Mouse (Mus musculus) cerebellum, adult 2 months (tissue): ENCODE results near the gene Paox. TPM values are rescaled to one million over a fixed set of nuclear protein-coding genes. Genes with fewer than 3 reads are reported as not detected.

Experiments
- DNase-seq, 2 experiments: peaks; one replicate each; pipeline ENCODE4 v3.0.0; 2021
- H3K27ac ChIP-seq: fragments of 200-500 bp; 2 replicates; pipeline ENCODE4 v1.5.1; 2012; ENCODE audit warnings: low read length, control low read depth, inconsistent platforms; ENCODE audit not compliant: insufficient read depth
- H3K27me3 ChIP-seq: fragments of 200-500 bp; 2 replicates; pipeline ENCODE4 v1.6.1; 2012; ENCODE audit warnings: inconsistent platforms, mild to moderate bottlenecking, low read length, moderate library complexity; ENCODE audit not compliant: control insufficient read depth, insufficient read depth
- H3K4me1 ChIP-seq: fragments of 200-500 bp; 2 replicates; pipeline ENCODE4 v1.6.1; 2011; ENCODE audit warnings: low read length; ENCODE audit not compliant: control insufficient read depth, insufficient read depth
- H3K4me3 ChIP-seq: fragments of 200-500 bp; replicated peaks from 2 replicates; pipeline ENCODE3; 2011; ENCODE audit warnings: mild to moderate bottlenecking, low read depth, low read length, control low read depth; ENCODE audit not compliant: insufficient read depth
- CTCF ChIP-seq: fragments of 200-500 bp; IDR thresholded peaks from 2 replicates; pipeline ENCODE4 v1.5.1; 2011; ENCODE audit warnings: low read depth, mild to moderate bottlenecking, control low read depth, low read length, moderate library complexity, borderline replicate concordance; ENCODE audit not compliant: insufficient read depth
- POLR2A ChIP-seq: fragments of 200-500 bp; IDR thresholded peaks from 2 replicates; pipeline ENCODE4 v1.6.1; 2011; ENCODE audit warnings: low read length, control low read depth, borderline replicate concordance; ENCODE audit not compliant: insufficient read depth
- WGBS: fragments of 180-500 bp; shearing (Covaris S2); methylation state at CpG from one replicate; pipeline ENCODE4 v1.1.7; 2018; 5-methylcytosine and 5-hydroxymethylcytosine counted together
- polyA plus RNA-seq: library from polyadenylated mRNA; depleted of rRNA; stranded (reverse); fragments of >200 nt; gene quantifications from 2 replicates; pipeline ENCODE4 v1.2.3, GENCODE M21; 2012

Gene Paox
- polyA plus RNA-seq, 1 experiment: 5.0 TPM

DNA sequence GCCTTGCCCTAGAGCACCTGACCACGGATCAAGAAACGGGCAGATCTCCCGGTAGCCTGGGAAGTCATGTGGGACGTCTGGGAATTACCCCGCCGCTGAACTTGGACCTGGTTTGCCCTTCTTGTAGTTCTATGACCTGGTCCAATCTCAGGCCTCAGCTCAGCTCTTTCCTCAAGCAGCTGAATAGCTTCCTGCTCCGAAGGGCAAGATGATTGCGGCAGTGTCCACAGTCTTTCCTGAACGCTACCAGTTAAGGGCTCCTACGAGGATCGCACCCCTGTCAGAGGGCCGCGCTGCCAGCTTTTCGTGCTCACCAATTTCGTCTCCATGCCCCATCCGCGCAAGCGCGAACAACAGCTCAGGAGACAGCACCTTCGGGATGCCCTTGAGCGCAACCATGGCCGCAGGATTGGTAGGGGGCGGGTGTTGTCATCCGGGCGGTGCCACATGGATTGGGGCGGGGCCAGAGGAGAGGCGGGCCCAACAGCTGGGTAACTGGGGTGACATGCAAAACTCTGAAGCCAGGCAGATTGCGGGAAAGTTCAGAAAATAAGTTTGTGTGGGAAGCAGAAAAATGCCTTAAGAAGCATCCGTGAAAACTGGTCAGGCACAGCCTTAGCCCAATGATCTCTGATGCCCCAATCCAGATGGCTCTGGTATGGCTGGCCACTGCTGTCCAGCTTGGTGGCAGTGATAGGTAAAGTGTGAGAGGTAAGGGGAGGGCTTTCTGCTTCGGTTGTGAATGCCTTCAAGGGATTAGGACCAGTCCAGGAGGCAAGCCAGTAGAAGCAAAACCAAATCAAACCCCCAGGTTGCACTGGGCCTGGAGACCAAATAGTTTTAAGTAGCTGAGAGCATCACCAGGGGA lies 13.4 kb upstream of the Paox start, which contains the start of gene Fuom:
TSS of gene Fuom (minus strand) at position 449 of the 868 bp plus-strand sequence.
- under 1% methylated on average over 30 of the region's 30 CpGs for WGBS
- Histone ChIP-seq H3K27ac (peak within 1 kb of the TSS; percentile 89), H3K27me3 (no peaks in the 10 kb centered on the region), H3K4me1 (peaks cover 3% of the 10 kb centered on the region; the same call in 1 of the 2 replicates), H3K4me3 (peak within 1 kb of the TSS; percentile 92)
- TF ChIP-seq CTCF (no peak), POLR2A (peak; percentile 66)
- DNase-seq: peak; percentile 89

DNA sequence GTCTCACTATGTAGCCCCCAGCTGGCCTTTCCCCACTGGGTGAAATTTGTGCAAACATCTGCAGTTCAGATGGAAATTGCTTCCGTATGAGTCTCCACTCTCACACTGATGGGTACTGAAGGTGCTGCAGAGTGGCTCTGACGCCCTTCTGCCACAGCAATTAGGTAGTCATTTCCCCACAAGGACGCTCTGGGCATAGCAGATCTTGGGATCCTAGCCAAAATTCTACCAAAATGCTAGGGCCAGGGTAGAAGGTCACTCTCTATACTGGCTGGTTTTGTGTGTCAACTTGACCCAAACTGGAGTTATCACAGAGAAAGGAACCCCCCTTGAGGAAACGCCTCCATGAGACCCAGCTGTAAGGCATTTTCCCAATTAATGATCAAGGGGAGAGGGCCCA lies 11.6 kb upstream of the Paox start:
- Histone ChIP-seq H3K27ac (no peak overlapping the region), H3K4me3 (no peak overlapping the region), H3K4me1 (peaks cover 3% of the 10 kb centered on the region; the same call in 1 of the 2 replicates), H3K27me3 (no peaks in the 10 kb centered on the region)
- DNase-seq: no peak
- 79% methylated on average over 4 of the region's 4 CpGs for WGBS
- TF ChIP-seq POLR2A (no peak), CTCF (no peak)

DNA sequence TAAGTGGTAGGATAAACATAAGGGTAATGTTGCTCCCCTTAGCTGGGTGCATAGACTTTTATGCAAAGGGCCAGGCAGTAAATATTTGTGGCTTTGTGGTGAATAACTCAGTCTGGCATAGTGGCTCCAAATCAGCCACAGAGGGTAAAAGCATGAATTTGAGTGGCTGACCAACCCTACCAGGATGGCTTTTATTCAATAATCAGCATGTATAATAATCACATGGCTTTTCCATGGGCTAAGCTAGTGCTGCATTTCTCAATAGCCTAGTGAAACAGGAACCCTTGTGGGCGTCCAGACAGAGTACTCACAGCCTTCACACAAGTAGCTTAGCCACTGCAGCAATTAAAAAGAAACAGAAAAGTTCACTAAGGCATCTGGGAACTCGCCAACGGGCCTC lies 3.7 kb upstream of the Paox start:
- Histone ChIP-seq H3K27me3 (no peaks in the 10 kb centered on the region), H3K4me1 (peaks cover under 1% of the 10 kb centered on the region), H3K27ac (no peak overlapping the region), H3K4me3 (no peak overlapping the region)
- WGBS: 38% methylated on average over 3 of the region's 3 CpGs
- no peak for TF ChIP-seq POLR2A
- TF ChIP-seq CTCF: no peak
- DNase-seq: no peak

DNA sequence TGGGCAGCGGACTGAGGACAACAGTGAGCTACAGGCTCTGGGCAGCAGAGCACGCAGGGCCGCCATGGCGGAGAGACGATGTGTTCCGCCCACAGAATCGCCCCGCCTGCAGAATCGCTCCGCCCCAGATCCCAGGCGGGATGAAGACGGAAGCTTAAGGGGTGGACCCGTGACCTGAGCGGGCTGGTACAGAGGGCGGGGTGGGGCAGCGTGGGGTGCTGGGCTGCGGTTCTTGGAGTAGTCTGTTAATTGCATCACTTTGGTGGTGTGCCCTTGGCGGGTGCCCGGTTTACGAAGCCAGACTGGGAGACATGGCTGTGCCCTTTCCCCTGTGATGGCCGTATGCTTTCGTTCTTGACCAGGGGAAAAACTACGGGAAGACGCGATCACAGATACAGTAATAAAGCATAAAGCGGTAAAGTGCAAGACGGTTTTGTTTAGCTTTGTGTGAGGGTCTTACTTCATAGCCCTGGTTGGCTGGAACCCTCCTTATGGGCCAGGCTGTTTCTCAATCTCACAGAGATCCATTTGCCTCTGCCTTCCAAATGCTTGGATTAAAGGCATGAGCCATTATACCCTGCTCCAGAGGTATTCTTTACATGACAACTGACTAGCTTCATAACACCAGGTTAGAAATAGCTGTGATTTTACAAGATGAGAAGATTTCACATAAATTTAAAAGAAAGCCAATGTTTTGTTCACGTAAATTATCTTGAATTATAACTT lies 893 bp downstream of the Paox start, which contains the start of gene Echs1:
TSS of gene Echs1 (minus strand) at position 148 of the 726 bp plus-strand sequence.
- 3% methylated on average over 28 of the region's 28 CpGs for WGBS
- Histone ChIP-seq H3K27ac (peak within 1 kb of the TSS; percentile 86), H3K27me3 (no peaks in the 10 kb centered on the region), H3K4me3 (peak within 1 kb of the TSS; percentile 94), H3K4me1 (peaks cover 5% of the 10 kb centered on the region)
- peak; percentile 75 for TF ChIP-seq POLR2A
- TF ChIP-seq CTCF: no peak
- peak; percentile 88 to 90 for DNase-seq

DNA sequence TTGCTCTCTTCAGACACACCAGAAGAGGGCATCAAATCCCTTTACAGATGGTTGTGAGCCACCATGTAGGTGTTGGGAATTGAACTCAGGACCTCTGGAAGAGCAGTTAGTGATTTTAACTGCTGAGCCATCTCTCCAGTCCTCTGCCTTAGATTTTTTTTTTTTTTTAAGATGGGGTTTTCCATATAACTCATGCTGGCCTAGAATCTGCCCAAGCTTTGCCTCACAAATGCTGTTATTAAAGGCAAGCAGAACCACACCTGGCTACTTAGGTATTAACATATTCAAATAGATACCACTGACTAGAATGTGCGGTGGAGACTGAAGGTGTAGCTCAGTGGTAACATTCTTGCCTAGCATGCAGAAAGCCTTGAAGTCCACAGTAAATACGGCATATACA lies 4.9 kb downstream of the Paox start:
- 93% methylated on average over 2 of the region's 2 CpGs for WGBS
- no peaks in the 10 kb centered on the region for H3K27me3 ChIP-seq
- peaks cover 5% of the 10 kb centered on the region; the same call in 1 of the 2 replicates for H3K4me1 ChIP-seq
- H3K27ac ChIP-seq: no peak overlapping the region
- TF ChIP-seq CTCF: no peak
- TF ChIP-seq POLR2A: no peak
- DNase-seq: no peak
- H3K4me3 ChIP-seq: no peak overlapping the region

DNA sequence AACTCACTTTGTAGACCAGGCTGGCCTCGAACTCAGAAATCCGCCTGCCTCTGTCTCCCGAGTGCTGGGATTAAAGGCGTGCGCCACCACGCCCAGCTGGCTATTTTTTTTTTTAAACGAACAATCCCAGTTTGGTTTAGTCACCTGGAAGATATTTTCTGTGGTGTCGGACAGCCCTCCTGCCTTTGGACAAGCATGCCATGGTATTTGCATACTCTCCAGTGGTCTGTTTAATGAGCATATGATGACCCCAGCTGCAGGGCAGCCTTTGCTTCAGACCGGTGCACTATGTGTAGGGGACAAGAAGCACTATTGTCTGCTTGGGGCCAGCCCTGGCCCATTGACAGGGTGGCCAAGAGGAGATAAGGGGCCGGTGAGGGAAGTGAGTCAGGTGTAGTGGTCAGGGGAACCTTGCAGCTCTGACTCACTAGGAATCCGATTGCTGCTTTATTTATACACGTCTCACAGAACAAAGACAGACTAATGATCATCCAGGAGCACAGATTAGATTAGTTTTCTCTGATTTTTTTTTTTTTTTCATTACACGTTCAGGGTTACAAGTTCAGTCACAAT lies 5.8 kb downstream of the Paox start:
- no peak for TF ChIP-seq POLR2A
- TF ChIP-seq CTCF: no peak
- no peak overlapping the region for H3K4me3 ChIP-seq
- DNase-seq: no peak
- no peaks in the 10 kb centered on the region for H3K27me3 ChIP-seq
- H3K4me1 ChIP-seq: peaks cover 7% of the 10 kb centered on the region; the same call in 1 of the 2 replicates
- H3K27ac ChIP-seq: no peak overlapping the region
- WGBS: 75% methylated on average over 13 of the region's 13 CpGs

DNA sequence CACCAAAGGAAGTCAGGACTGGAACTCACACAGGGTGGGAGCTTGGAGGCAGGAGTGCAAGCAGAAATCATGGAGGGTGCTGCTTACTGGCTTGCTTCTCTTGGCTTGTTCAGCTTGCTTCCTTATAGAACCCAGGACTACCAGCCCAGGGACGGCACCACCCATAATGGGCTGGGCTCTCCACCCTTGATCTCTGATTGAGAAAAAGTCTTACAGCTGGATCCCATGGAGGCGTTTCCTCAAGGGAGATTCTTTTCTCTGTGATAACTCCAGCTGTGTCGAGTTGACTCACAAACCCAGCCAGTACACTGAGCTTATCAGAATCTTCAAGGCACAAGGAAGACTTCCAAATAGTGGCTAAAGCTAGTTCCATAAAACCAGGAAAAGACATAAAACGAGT lies 7.2 kb downstream of the Paox start:
- Histone ChIP-seq H3K27me3 (no peaks in the 10 kb centered on the region), H3K4me1 (0 out of 2 replicates have a peak, but pooled peaks cover 2% of the 10 kb centered on the region), H3K4me3 (no peak overlapping the region), H3K27ac (no peak overlapping the region)
- 33% methylated on average over 4 of the region's 4 CpGs for WGBS
- no peak for TF ChIP-seq CTCF
- TF ChIP-seq POLR2A: no peak
- DNase-seq: no peak

DNA sequence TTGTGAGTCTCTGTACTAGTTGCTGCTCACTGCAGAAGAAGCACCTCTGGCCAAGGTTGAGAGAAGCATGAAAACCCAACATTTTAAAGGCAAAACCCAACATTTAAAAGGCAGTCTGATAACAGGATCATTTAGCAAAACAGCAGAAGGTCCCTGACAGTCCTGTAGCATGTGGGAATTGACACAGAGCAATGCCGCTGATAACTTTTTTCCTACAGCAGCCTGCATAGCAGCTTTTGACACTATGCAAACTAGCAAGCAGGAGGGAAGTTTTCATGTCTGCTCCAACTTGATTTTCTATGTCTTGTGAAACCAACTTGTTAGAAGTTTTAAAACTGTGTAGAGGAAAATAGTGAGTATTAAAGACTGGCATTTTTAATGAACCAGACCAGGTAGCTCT lies 8.8 kb downstream of the Paox start:
- TF ChIP-seq CTCF (no peak), POLR2A (no peak)
- DNase-seq: no peak
- H3K27ac ChIP-seq: no peak overlapping the region
- no peak overlapping the region for H3K4me3 ChIP-seq
- 0 out of 2 replicates have a peak, but pooled peaks cover 2% of the 10 kb centered on the region for H3K4me1 ChIP-seq
- H3K27me3 ChIP-seq: no peaks in the 10 kb centered on the region
- 94% methylated on average over 1 of the region's 1 CpGs for WGBS
